Mouse (Mus musculus) layer of hippocampus, adult 11-12 months (tissue): ENCODE results near the gene Ubash3a.

Experiments used
- DNase-seq: peaks from one replicate; pipeline ENCODE4 v3.0.0; 2022; ENCODE audit warnings: low spot score

The Ubash3a gene

GRCm38 (mm10) chr17:31216068-31216955, 8.6 kb downstream of the Ubash3a start:
- no peak for DNase-seq

DNA sequence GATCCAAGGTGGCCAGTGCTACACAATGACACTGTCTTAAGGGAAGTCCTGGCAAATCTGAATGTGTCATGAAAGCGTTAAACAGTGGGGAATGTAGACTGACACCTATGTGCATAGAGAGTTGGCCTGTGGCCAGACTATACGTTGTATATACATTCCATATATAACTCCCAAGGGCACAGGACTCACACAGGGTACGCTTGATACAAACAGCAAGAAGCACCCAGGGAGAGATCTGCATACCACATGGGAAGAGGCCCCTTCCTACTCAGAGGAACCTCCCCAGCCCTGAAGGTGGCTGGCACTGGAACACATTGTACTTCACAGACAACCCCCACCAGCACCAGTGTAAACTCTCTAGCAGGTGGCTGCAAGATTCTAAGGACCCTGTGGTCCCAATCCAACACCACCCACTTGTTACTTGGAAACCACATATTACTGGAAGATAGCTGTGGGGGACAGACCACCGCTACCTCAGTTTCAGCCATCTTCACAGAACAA, 15.2 kb downstream of the Ubash3a start:
- DNase-seq: no peak

- no peak for DNase-seq
Measured at GRCm38 (mm10) chr17:31223835-31224234, 16.2 kb downstream of the Ubash3a start.

GRCm38 (mm10) chr17:31224591-31224990, 16.9 kb downstream of the Ubash3a start:
- no peak for DNase-seq

DNA sequence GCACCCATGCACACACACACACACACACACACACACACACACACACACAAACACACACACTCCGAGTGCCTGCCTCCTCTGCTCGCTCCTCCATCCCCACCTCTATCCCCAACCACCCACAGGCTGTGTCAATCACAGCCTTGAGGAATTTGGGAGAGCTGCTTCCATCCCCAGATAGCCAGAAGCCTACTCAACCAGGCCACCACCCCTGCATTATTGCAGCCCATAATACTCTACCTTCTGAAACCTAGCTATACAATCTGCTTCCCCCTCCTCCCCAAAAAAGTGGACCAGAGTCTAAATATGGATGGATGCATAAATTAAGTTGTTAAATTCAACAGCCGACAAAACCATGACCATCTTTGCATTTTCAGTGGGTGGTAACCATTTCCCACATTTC, 18.7 kb downstream of the Ubash3a start:
- no peak for DNase-seq

DNA sequence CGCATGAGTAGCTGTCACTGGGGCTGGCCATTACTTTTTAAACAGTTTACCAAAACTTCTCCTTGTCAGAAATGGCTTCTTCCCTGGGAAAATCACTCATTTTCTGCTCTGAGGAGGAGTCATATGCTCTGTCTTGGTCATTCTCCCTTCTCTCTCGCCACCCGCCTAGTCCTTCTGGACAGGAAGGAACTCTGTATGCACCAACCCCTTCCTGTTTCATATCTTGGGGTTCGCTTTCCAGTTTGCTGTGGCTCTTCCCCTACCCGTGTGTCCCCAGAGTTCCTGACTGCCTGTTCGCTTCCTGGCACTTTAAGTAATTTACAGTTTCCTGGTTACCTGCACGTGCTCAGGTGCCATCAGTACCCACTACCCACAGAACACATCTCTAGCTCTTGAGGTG, 19.3 kb downstream of the Ubash3a start:
- DNase-seq: no peak

GRCm38 (mm10) chr17:31231780-31232179, 24.1 kb downstream of the Ubash3a start:
- DNase-seq: no peak

GRCm38 (mm10) chr17:31232251-31233010, 24.8 kb downstream of the Ubash3a start:
- DNase-seq: no peak

GRCm38 (mm10) chr17:31235915-31236314, 28.2 kb downstream of the Ubash3a start:
- no peak for DNase-seq

DNA sequence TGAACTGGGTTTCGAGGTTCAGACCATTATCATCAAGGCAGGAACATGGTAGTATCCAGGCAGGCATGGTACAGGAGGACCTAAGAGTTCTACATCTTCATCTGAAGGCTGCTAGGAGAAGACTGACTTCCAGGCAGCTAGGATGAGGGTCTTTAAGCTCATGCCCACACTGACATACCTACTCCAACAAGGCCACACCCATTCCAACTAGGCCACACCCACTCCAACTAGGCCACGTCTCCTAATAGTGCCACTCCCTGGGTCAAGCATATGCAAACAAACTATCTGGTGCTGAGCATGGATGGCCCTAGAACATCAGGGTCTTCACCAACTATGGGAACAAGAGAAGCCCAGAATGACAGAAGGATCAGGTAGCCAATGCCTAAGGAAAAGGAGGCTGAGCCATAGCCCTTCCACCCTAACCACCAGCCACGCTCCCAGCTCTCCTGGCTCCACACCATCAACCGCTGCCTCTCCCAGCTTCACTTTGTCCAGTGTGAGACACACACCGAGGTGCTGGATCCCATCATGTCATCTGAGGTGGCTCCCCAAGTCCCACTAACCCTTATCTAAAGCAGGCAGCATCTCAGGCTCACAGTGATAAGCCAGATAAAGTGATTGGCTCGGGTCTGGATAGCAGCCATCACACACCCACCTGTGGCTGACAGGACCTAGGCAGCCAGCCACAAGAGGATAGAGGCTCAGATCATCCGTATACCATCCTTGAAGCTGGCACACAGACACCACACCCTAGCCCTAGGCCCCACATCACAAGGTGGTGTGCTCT, 30.8 kb downstream of the Ubash3a start:
- no peak for DNase-seq

DNA sequence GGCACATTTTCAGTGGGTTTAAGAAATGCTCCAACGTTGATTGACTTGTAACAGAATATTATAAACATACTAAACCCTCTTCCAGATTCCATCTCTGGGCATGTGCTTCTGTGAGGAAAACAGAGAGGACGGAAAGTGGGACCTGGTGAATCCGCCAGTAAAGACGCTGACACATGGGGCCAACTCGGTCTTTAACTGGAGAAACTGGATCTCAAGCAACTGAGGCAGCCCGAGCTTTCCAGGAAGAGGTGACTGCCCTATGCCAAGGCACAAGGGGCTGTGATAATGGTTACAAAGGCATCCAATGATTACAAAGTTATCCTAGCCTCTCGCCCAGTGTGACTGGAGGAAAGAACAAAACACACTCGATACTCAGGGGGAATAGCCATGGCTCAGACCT, 33.5 kb downstream of the Ubash3a start:
- DNase-seq: no peak

GRCm38 (mm10) chr17:31242764-31243163, 35.1 kb downstream of the Ubash3a start:
- DNase-seq: no peak

DNA sequence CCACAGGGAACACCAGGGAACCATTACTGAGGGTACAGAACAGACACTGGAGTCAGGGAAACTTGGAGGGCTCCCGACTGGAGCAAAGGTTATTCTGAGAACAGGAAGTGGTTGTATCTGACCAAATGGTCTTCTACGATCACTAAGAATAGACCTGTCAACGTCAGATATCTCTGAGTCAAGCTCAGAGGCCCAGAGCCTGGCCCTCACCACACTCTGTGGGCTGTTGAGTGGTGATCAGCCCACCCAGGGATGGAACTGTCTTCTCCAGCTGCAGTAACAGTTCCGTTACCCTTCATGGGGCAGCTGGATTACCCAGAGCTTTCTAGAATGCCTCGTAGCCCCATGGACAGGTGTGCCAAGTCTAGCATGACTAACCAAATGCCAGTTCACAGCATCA, 37.6 kb downstream of the Ubash3a start:
- no peak for DNase-seq

DNA sequence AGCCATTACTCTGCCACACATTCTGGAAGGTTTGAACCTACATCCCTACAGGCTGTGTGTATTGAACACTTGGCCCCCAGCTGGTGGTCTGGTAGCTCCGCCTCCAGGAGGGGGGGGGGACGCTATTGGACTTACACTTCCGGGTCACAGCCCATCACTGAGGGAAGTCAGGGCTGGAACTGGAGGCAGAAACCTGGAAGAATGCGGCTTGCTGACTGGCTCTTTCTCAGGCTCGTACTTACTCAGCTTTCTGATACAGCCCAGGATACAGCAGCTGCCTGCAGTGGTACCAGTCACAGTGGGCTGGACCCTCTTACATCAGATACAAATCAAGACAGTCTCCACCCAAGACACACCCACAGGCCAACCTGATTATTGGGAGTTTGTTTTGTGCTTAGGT, 39.5 kb downstream of the Ubash3a start:
- DNase-seq: no peak

DNA sequence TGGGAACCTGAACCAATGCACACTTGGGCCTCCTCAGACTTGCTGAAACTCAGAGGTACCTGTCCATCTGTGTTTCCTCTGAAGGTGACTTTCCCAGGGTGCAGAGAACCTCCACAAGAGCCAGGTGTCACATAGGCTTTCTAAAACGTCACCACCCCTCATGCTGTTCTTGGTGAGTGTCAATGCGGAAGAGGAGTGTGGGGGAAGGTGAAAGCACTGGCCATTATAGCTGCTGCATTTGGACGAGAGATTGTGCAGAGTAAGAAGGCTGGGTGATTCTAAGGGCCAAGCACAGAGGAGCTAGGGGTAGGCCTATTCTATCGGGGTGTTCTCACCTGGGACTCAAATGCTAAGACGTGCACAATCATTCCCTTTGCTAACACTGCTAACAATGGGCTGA, 46.3 kb downstream of the Ubash3a start:
- DNase-seq: no peak

- DNase-seq: peak; percentile 80
Measured at GRCm38 (mm10) chr17:31254463-31254931, 46.8 kb downstream of the Ubash3a start.

GRCm38 (mm10) chr17:31257149-31257548, 49.5 kb downstream of the Ubash3a start:
- DNase-seq: no peak

DNA sequence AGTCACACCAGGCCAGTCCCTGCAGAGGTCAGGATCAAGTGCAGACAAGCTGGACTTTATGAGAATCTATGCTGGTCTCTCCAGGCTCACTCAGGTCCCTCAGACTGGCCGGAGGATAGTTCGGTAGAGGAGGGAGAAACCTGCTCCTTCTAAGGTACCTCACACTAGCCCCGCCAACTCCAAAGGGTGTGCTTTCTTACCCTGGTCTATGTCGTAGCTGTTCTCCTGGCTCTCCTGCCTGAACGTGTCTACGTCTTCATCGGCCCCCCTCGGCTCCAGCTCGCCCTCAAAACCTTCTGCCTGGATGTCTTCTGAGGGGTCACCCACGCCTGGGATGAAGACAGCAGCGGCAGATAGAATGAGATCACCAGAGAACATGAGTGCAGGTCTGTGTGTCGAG, 50.2 kb downstream of the Ubash3a start:
- DNase-seq: no peak

- no peak for DNase-seq
Measured at GRCm38 (mm10) chr17:31258310-31258865, 50.7 kb downstream of the Ubash3a start.

DNA sequence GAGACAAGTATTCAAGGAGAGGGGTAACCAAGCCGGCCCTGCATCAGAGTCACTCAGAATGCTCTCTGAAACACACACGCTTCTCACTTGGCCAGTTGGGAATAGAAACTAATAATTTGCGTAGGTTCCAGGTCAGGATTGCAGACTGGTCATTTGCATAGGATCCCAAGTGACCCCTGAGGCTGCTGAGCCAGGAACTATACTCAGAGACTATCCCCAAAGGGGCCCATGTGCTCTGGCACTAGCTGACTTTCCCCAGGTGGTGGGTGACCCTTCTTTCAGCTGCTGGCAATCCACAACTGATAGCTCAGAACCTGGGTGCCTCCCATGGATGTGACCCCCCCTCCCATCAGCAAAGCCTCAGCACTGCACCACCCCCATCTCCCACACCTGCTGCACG, 51.5 kb downstream of the Ubash3a start:
- DNase-seq: no peak

- no peak for DNase-seq
Measured at GRCm38 (mm10) chr17:31259825-31260224, 52.2 kb downstream of the Ubash3a start.

GRCm38 (mm10) chr17:31260430-31260829, 52.8 kb downstream of the Ubash3a start:
- DNase-seq: no peak
